Mouse (Mus musculus): ENCODE results near the gene Casp6. TPM values are rescaled to one million over a fixed set of nuclear protein-coding genes. Genes with fewer than 3 reads are reported as not detected.

Casp6 gene
- polyA plus RNA-seq, 2 experiments: 20.6 to 36.0 TPM

GRCm38 (mm10) chr3:129941291-129941690, 40.1 kb downstream of the Casp6 start:
- ATAC-seq (ENCODE audit: insufficient read depth): no peak
- Histone ChIP-seq H3K27me3 (ENCODE audit: control insufficient read depth, insufficient read depth, low read length) (no peaks in the 10 kb centered on the region), H3K36me3 (replicated peaks; ENCODE audit: control insufficient read depth, insufficient read depth, low read depth) (no peaks in the 10 kb centered on the region), H3K4me2 (ENCODE audit: low read depth) (no peak overlapping the region), H3K9ac (replicated peaks) (no peak overlapping the region), H3K4me1 (replicated peaks; ENCODE audit: control insufficient read depth in 2 of 2, insufficient read depth in 2 of 2, low read length in 1 of 2) (peaks cover 4 to 9% of the 10 kb centered on the region in 2 experiments), H3K27ac (no peak overlapping the region), H3K4me3 (ENCODE audit: insufficient read depth in 1 of 2, low read depth in 2 of 2, low read length in 2 of 2) (no peak overlapping the region), H3K9me3 (ENCODE audit: control insufficient read depth, low read length) (no peaks in the 10 kb centered on the region)
- TF ChIP-seq CTCF (IDR thresholded peaks at IDR 0.05; ENCODE audit: low read depth): no peak
- no peak for TF ChIP-seq EP300 (IDR thresholded peaks at IDR 0.05; ENCODE audit: low read depth)
- 79% methylated on average over 1 of the region's 1 CpGs for WGBS (ENCODE audit: insufficient replicate concordance)
- DNase-seq (ENCODE audit: low read depth in 3 of 3, low spot score in 3 of 3): no peak

GRCm38 (mm10) chr3:129943813-129944212, 42.6 kb downstream of the Casp6 start:
- no peak for DNase-seq (ENCODE audit: low read depth in 3 of 3, low spot score in 3 of 3)
- Histone ChIP-seq H3K27me3 (ENCODE audit: control insufficient read depth, insufficient read depth, low read length) (no peaks in the 10 kb centered on the region), H3K4me2 (ENCODE audit: low read depth) (no peak overlapping the region), H3K36me3 (replicated peaks; ENCODE audit: control insufficient read depth, insufficient read depth, low read depth) (no peaks in the 10 kb centered on the region), H3K9me3 (ENCODE audit: control insufficient read depth, low read length) (no peaks in the 10 kb centered on the region), H3K27ac (no peak overlapping the region), H3K4me3 (ENCODE audit: insufficient read depth in 1 of 2, low read depth in 2 of 2, low read length in 2 of 2) (no peak overlapping the region), H3K9ac (replicated peaks) (no peak overlapping the region), H3K4me1 (replicated peaks; ENCODE audit: control insufficient read depth in 2 of 2, insufficient read depth in 2 of 2, low read length in 1 of 2) (peaks cover 7 to 16% of the 10 kb centered on the region in 2 experiments)
- WGBS (ENCODE audit: insufficient replicate concordance): 22% methylated on average over 4 of the region's 4 CpGs
- no peak for ATAC-seq (ENCODE audit: insufficient read depth)
- no peak for TF ChIP-seq CTCF (IDR thresholded peaks at IDR 0.05; ENCODE audit: low read depth)
- no peak for TF ChIP-seq EP300 (IDR thresholded peaks at IDR 0.05; ENCODE audit: low read depth)

- Histone ChIP-seq H3K36me3 (replicated peaks; ENCODE audit: control insufficient read depth, insufficient read depth, low read depth) (no peaks in the 10 kb centered on the region), H3K9me3 (ENCODE audit: control insufficient read depth, low read length) (no peaks in the 10 kb centered on the region), H3K27ac (no peak overlapping the region), H3K4me1 (replicated peaks; ENCODE audit: control insufficient read depth in 2 of 2, insufficient read depth in 2 of 2, low read length in 1 of 2) (peaks cover 7 to 16% of the 10 kb centered on the region in 2 experiments), H3K4me2 (ENCODE audit: low read depth) (no peak overlapping the region), H3K4me3 (ENCODE audit: insufficient read depth in 1 of 2, low read depth in 2 of 2, low read length in 2 of 2) (no peak overlapping the region), H3K27me3 (ENCODE audit: control insufficient read depth, insufficient read depth, low read length) (no peaks in the 10 kb centered on the region), H3K9ac (replicated peaks) (no peak overlapping the region)
- TF ChIP-seq EP300 (IDR thresholded peaks at IDR 0.05; ENCODE audit: low read depth) (peak; percentile 84), CTCF (IDR thresholded peaks at IDR 0.05; ENCODE audit: low read depth) (no peak)
- DNase-seq (ENCODE audit: low read depth in 3 of 3, low spot score in 3 of 3) (no peak), ATAC-seq (ENCODE audit: insufficient read depth) (peak; percentile 86)
- 14% methylated on average over 5 of the region's 5 CpGs for WGBS (ENCODE audit: insufficient replicate concordance)
These were observed 45.1 kb downstream of the Casp6 start for GRCm38 (mm10) chr3:129946217-129946914.

GRCm38 (mm10) chr3:129948359-129948758, 47.1 kb downstream of the Casp6 start:
- Histone ChIP-seq H3K27ac (no peak overlapping the region), H3K4me1 (replicated peaks; ENCODE audit: control insufficient read depth in 2 of 2, insufficient read depth in 2 of 2, low read length in 1 of 2) (peaks cover 7 to 16% of the 10 kb centered on the region in 2 experiments), H3K4me3 (ENCODE audit: insufficient read depth in 1 of 2, low read depth in 2 of 2, low read length in 2 of 2) (no peak overlapping the region), H3K4me2 (ENCODE audit: low read depth) (no peak overlapping the region), H3K9me3 (ENCODE audit: control insufficient read depth, low read length) (no peaks in the 10 kb centered on the region), H3K9ac (replicated peaks) (no peak overlapping the region), H3K27me3 (ENCODE audit: control insufficient read depth, insufficient read depth, low read length) (no peaks in the 10 kb centered on the region), H3K36me3 (replicated peaks; ENCODE audit: control insufficient read depth, insufficient read depth, low read depth) (no peaks in the 10 kb centered on the region)
- 72% methylated on average over 5 of the region's 5 CpGs for WGBS (ENCODE audit: insufficient replicate concordance)
- DNase-seq (ENCODE audit: low read depth in 3 of 3, low spot score in 3 of 3) (no peak), ATAC-seq (ENCODE audit: insufficient read depth) (no peak)
- TF ChIP-seq CTCF (IDR thresholded peaks at IDR 0.05; ENCODE audit: low read depth) (no peak), EP300 (IDR thresholded peaks at IDR 0.05; ENCODE audit: low read depth) (no peak)

- ATAC-seq (ENCODE audit: insufficient read depth) (no peak), DNase-seq (ENCODE audit: low read depth in 3 of 3, low spot score in 3 of 3) (no peak)
- H3K4me3 ChIP-seq (ENCODE audit: insufficient read depth in 1 of 2, low read depth in 2 of 2, low read length in 2 of 2): no peak overlapping the region
- H3K27me3 ChIP-seq (ENCODE audit: control insufficient read depth, insufficient read depth, low read length): no peaks in the 10 kb centered on the region
- H3K4me2 ChIP-seq (ENCODE audit: low read depth): no peak overlapping the region
- peaks cover 7 to 14% of the 10 kb centered on the region in 2 experiments for H3K4me1 ChIP-seq (replicated peaks; ENCODE audit: control insufficient read depth in 2 of 2, insufficient read depth in 2 of 2, low read length in 1 of 2)
- H3K9ac ChIP-seq (replicated peaks): no peak overlapping the region
- H3K36me3 ChIP-seq (replicated peaks; ENCODE audit: control insufficient read depth, insufficient read depth, low read depth): no peaks in the 10 kb centered on the region
- TF ChIP-seq EP300 (IDR thresholded peaks at IDR 0.05; ENCODE audit: low read depth): no peak
- no peak for TF ChIP-seq CTCF (IDR thresholded peaks at IDR 0.05; ENCODE audit: low read depth)
- 70% methylated on average over 5 of the region's 5 CpGs for WGBS (ENCODE audit: insufficient replicate concordance)
- H3K9me3 ChIP-seq (ENCODE audit: control insufficient read depth, low read length): no peaks in the 10 kb centered on the region
- no peak overlapping the region for H3K27ac ChIP-seq
These were observed 48.0 kb downstream of the Casp6 start for GRCm38 (mm10) chr3:129949158-129949773.

All from liver, embryonic 14.5 days (tissue).